Comparison of ENCODE assay signal across 13 mouse cellular contexts in genomic region chr5:117566051-117566665, GRCm38 (mm10).
A peak's percentile ranks its signal among the peaks of the same experiment; 100 is the strongest.
DNase-seq lines count a peak whose midpoint lies in the region; ATAC-seq and TF ChIP-seq lines count a peak whose summit lies in the region.
"Had no signal": no experiment of that assay in that cellular context is flagged by ENCODE, and none has a peak within 500 bp of the region (broad histone marks: within the 10 kb centered on the region; RNA-seq: fewer than 3 reads in every experiment).

No protein-coding gene starts in this region.

- no peaks in the 10 kb centered on the region for H3K9me3 ChIP-seq in forebrain, embryonic 15.5 days
- no peaks in the 10 kb centered on the region for H3K9me3 ChIP-seq in forebrain, embryonic 10.5 days
- H3K9me3 ChIP-seq in neural tube, embryonic 11.5 days (ENCODE audit: control insufficient read depth, low read length) = no peaks in the 10 kb centered on the region
- H3K9me3 ChIP-seq in neural tube, embryonic 15.5 days (replicated peaks) = no peaks in the 10 kb centered on the region
- H3K9me3 ChIP-seq: limb, embryonic 13.5 days had no signal

- no peak overlapping the region for H3K4me2 ChIP-seq in forebrain, embryonic 15.5 days (replicated peaks)
- H3K4me2 ChIP-seq in neural tube, embryonic 11.5 days (ENCODE audit: low read depth) = no peak overlapping the region
- H3K4me2 ChIP-seq in neural tube, embryonic 15.5 days = 0 out of 2 replicates have a peak overlapping the region, but pooled peaks have one; percentile 3
- H3K4me2 ChIP-seq: limb, embryonic 13.5 days had no signal

- H3K9ac ChIP-seq in forebrain, embryonic 15.5 days (replicated peaks) = no peak overlapping the region
- 0 out of 2 replicates have a peak overlapping the region, but pooled peaks have one; percentile 2 for H3K9ac ChIP-seq in neural tube, embryonic 11.5 days (ENCODE audit: low read length)
- 0 out of 2 replicates have a peak overlapping the region, but pooled peaks have one; percentile 14 for H3K9ac ChIP-seq in neural tube, embryonic 15.5 days (replicated peaks)
- H3K9ac ChIP-seq: limb, embryonic 13.5 days had no signal

- H3K27ac ChIP-seq in forebrain, embryonic 15.5 days (replicated peaks) = peak overlapping the region; percentile 84
- no peak overlapping the region for H3K27ac ChIP-seq in forebrain, embryonic 10.5 days
- no peak overlapping the region for H3K27ac ChIP-seq in neural tube, embryonic 11.5 days (ENCODE audit: low read depth, low read length)
- peak overlapping the region; percentile 91 for H3K27ac ChIP-seq in layer of hippocampus, adult 2 months
- H3K27ac ChIP-seq in neural tube, embryonic 15.5 days (replicated peaks) = peak overlapping the region; percentile 66
- H3K27ac ChIP-seq: limb, embryonic 13.5 days had no signal

- no peaks in the 10 kb centered on the region for H3K27me3 ChIP-seq in forebrain, embryonic 15.5 days
- no peaks in the 10 kb centered on the region for H3K27me3 ChIP-seq in forebrain, embryonic 10.5 days (ENCODE audit: poor library complexity, severe bottlenecking)
- no peaks in the 10 kb centered on the region for H3K27me3 ChIP-seq in neural tube, embryonic 11.5 days (ENCODE audit: control insufficient read depth, insufficient read depth, low read length)
- H3K27me3 ChIP-seq in neural tube, embryonic 15.5 days (replicated peaks) = no peaks in the 10 kb centered on the region
- H3K27me3 ChIP-seq: CH12.LX; limb, embryonic 13.5 days had no signal

- peaks cover 8% of the 10 kb centered on the region for H3K4me1 ChIP-seq in forebrain, embryonic 15.5 days
- no peaks in the 10 kb centered on the region for H3K4me1 ChIP-seq in forebrain, embryonic 10.5 days
- 0 out of 2 replicates have a peak, but pooled peaks cover 2% of the 10 kb centered on the region for H3K4me1 ChIP-seq in neural tube, embryonic 11.5 days (ENCODE audit: control insufficient read depth, insufficient read depth, low read length)
- H3K4me1 ChIP-seq in neural tube, embryonic 15.5 days = peaks cover 11% of the 10 kb centered on the region
- H3K4me1 ChIP-seq: limb, embryonic 13.5 days had no signal

- H3K4me3 ChIP-seq in forebrain, embryonic 15.5 days = no peak overlapping the region
- H3K4me3 ChIP-seq in forebrain, embryonic 10.5 days = no peak overlapping the region
- no peak overlapping the region for H3K4me3 ChIP-seq in neural tube, embryonic 11.5 days (ENCODE audit: low read depth, low read length)
- H3K4me3 ChIP-seq in layer of hippocampus, adult 2 months = no peak overlapping the region
- H3K4me3 ChIP-seq in neural tube, embryonic 15.5 days (replicated peaks) = no peak overlapping the region
- H3K4me3 ChIP-seq: limb, embryonic 13.5 days had no signal

- 47% methylated on average over 12 of the region's 12 CpGs for WGBS in forebrain, embryonic 15.5 days
- 79% methylated on average over 12 of the region's 12 CpGs for WGBS in forebrain, embryonic 10.5 days
- WGBS in neural tube, embryonic 11.5 days = 35% methylated on average over 12 of the region's 12 CpGs
- 21% methylated on average over 12 of the region's 12 CpGs for WGBS in neural tube, embryonic 15.5 days

- TF ChIP-seq CTCF in layer of hippocampus, adult 2 months (conservative IDR thresholded peaks at IDR 0.05) = no peak

- ATAC-seq in forebrain, embryonic 15.5 days (replicated peaks) = 0 out of 2 replicates have a peak, but pooled peaks have one; percentile 16
- no peak for ATAC-seq in neural tube, embryonic 11.5 days (ENCODE audit: insufficient read depth, low FRiP score, low TSS enrichment)
- ATAC-seq in neural tube, embryonic 15.5 days (ENCODE audit: low FRiP score) = no peak

- DNase-seq in forebrain, embryonic 10.5 days (ENCODE audit: extremely low spot score, low spot score) = no peak
- no peak for DNase-seq in neural tube, embryonic 11.5 days (ENCODE audit: low spot score)
- DNase-seq in neural tube, embryonic 10.5 days (ENCODE audit: extremely low spot score, low spot score) = no peak
- DNase-seq in layer of hippocampus, adult 2 months (ENCODE audit: low spot score in 2 of 2) = peak; percentile 40 to 54
- DNase-seq in ovary, adult 18-20 months (ENCODE audit: low spot score) = no peak
- no peak for DNase-seq in thymus, postnatal 36 days
- DNase-seq: heart, postnatal 10 days; kidney, adult 18-20 months; retina, postnatal 1 day had no signal

- no peaks in the 10 kb centered on the region for H3K36me3 ChIP-seq in forebrain, embryonic 15.5 days
- no peaks in the 10 kb centered on the region for H3K36me3 ChIP-seq in forebrain, embryonic 10.5 days (replicated peaks)
- H3K36me3 ChIP-seq in neural tube, embryonic 11.5 days (ENCODE audit: control insufficient read depth, insufficient read depth, low read length) = no peaks in the 10 kb centered on the region
- peaks cover 2% of the 10 kb centered on the region; the same call in 1 of the 2 replicates for H3K36me3 ChIP-seq in neural tube, embryonic 15.5 days
- H3K36me3 ChIP-seq: limb, embryonic 13.5 days had no signal

Comparison
In these comparisons a context has a peak if more than half of its experiments do, and no peak if none do; other contexts are left out.
1. H3K27ac ChIP-seq: peak in forebrain, embryonic 15.5 days (single experiment), layer of hippocampus, adult 2 months (single experiment) and neural tube, embryonic 15.5 days (single experiment); none in forebrain, embryonic 10.5 days (single experiment) and neural tube, embryonic 11.5 days (single experiment).
2. DNase-seq: peak in layer of hippocampus, adult 2 months (2 of 2); none in forebrain, embryonic 10.5 days (single experiment), neural tube, embryonic 11.5 days (single experiment), neural tube, embryonic 10.5 days (single experiment), ovary, adult 18-20 months (single experiment) and thymus, postnatal 36 days (0 of 2).